Mouse (Mus musculus): Measurements from ENCODE around the gene Mrpl55. TPM values are rescaled to one million over a fixed set of nuclear protein-coding genes. Genes with fewer than 3 reads are reported as not detected.

The Mrpl55 gene
- polyA plus RNA-seq, 1 experiment from 2014 or later: 78.9 TPM

DNA sequence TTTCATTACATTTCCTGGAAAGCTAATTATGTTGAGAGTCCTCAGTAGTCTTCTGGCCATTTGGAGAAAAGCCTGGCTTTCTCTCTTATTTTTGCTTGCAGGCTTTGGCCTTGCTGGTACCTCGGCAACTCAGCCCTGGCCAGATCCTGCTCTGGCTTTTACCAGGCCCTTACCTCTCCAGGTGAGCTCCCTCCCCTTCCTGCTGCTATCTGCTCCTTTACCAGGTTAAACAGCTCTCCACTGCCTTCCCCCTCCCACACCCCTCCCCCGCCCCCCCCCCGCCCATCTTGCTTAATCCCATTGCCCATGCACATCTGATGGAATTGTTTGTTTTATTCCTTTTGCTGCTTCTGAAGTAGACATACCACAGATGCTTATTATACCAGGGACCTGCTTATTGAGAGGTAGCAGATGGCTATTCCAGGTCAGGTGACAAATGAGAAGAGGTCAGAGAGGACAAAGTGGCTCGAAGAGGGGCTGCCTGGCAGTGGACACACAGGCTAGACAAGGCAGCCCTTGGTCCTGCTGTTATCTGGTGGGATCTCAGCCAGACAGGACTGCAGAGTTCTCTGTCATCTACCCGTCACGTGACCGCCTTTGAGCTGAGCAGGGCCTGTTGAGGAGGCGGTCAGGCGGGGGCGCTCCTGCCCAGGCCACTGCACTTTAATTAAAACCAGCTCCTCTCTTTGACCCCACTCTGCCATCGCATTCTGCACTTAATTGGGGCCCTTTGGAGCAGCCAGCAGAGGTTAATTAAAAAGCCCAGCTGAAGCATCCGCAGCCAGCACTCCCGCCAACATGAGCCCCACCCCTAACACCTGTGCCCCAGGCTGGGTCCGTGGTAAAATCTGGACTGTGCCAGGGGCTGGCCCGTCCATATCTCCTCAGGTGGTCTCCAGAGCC is 36.5 kb downstream of the Mrpl55 start:
- Histone ChIP-seq H3K4me2 (no peak overlapping the region), H3K9me3 (no peaks in the 10 kb centered on the region), H3K4me1 (peaks cover 11% of the 10 kb centered on the region), H3K4me3 (no peak overlapping the region), H3K27ac (no peak overlapping the region), H3K27me3 (0 out of 2 replicates have a peak, but pooled peaks cover 10% of the 10 kb centered on the region), H3K36me3 (no peaks in the 10 kb centered on the region), H3K9ac (no peak overlapping the region)
- ATAC-seq (ENCODE audit: insufficient number of reproducible peaks, low FRiP score, low TSS enrichment, low read depth): no peak
- WGBS: 4% methylated on average over 14 of the region's 15 CpGs

GRCm38 (mm10) chr11:59239428-59239785 is 37.1 kb downstream of the Mrpl55 start:
- H3K36me3 ChIP-seq: no peaks in the 10 kb centered on the region
- no peaks in the 10 kb centered on the region for H3K9me3 ChIP-seq
- ATAC-seq (ENCODE audit: insufficient number of reproducible peaks, low FRiP score, low TSS enrichment, low read depth): no peak
- H3K9ac ChIP-seq: no peak overlapping the region
- H3K27ac ChIP-seq: no peak overlapping the region
- 28% methylated on average over 4 of the region's 4 CpGs for WGBS
- no peak overlapping the region for H3K4me3 ChIP-seq
- peaks cover 11% of the 10 kb centered on the region for H3K4me1 ChIP-seq
- H3K4me2 ChIP-seq: no peak overlapping the region
- H3K27me3 ChIP-seq: 0 out of 2 replicates have a peak, but pooled peaks cover 10% of the 10 kb centered on the region

DNA sequence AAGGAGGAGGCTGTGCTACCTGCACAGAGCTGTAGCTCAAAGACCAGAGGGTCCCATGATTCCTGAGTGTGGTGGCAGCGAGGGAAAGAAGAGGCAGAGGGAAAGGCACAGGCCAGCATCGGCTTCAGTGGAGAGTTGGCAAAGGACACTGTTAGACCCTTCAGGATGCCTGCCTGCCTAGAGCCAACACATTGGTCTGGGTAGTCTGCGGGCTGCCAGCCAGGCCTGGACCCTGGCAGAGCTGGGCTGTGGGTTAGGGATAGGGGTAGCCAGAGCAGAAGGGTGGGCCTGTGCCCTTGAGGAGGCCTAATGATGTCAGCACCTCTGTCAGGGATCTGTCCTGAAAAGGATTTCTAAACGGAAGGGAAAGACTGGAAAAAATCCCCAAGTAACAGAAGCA is 37.5 kb downstream of the Mrpl55 start:
- H3K27me3 ChIP-seq: 0 out of 2 replicates have a peak, but pooled peaks cover 10% of the 10 kb centered on the region
- H3K27ac ChIP-seq: no peak overlapping the region
- H3K9me3 ChIP-seq: no peaks in the 10 kb centered on the region
- no peaks in the 10 kb centered on the region for H3K36me3 ChIP-seq
- no peak overlapping the region for H3K9ac ChIP-seq
- no peak overlapping the region for H3K4me3 ChIP-seq
- no peak overlapping the region for H3K4me2 ChIP-seq
- WGBS: 69% methylated on average over 4 of the region's 4 CpGs
- no peak for ATAC-seq (ENCODE audit: insufficient number of reproducible peaks, low FRiP score, low TSS enrichment, low read depth)
- H3K4me1 ChIP-seq: peaks cover 11% of the 10 kb centered on the region

DNA sequence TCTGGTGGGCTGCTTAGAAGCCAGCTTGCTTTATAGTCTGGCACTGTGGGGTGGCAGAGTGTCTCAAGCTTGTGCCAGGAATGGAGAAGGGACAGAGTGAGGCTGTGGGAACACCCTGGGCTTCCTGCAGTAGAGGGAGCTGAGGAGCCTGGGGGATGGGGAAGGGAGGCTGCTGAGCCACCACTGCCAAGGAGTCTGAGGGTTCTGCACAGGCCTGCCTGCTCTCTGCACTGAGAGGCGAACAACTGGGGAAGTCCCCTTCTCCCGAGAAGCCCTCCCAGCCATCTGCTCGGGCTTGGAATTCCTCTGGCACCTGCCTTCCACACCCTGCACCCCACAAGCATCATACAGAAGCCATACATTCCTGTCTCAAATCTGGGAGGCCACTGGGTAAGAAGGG is 39.6 kb downstream of the Mrpl55 start:
- H3K27me3 ChIP-seq: 0 out of 2 replicates have a peak, but pooled peaks cover 10% of the 10 kb centered on the region
- no peaks in the 10 kb centered on the region for H3K9me3 ChIP-seq
- no peak overlapping the region for H3K4me2 ChIP-seq
- no peak overlapping the region for H3K9ac ChIP-seq
- no peaks in the 10 kb centered on the region for H3K36me3 ChIP-seq
- H3K4me1 ChIP-seq: peaks cover 11% of the 10 kb centered on the region
- H3K4me3 ChIP-seq: no peak overlapping the region
- ATAC-seq (ENCODE audit: insufficient number of reproducible peaks, low FRiP score, low TSS enrichment, low read depth): no peak
- H3K27ac ChIP-seq: no peak overlapping the region
- WGBS: 2% methylated on average over 3 of the region's 3 CpGs

GRCm38 (mm10) chr11:59243856-59244255 is 41.6 kb downstream of the Mrpl55 start:
- Histone ChIP-seq H3K4me1 (peaks cover 10% of the 10 kb centered on the region), H3K4me2 (no peak overlapping the region), H3K27me3 (peaks cover 13% of the 10 kb centered on the region; the same call in 1 of the 2 replicates), H3K36me3 (no peaks in the 10 kb centered on the region), H3K4me3 (no peak overlapping the region), H3K9ac (no peak overlapping the region), H3K27ac (no peak overlapping the region), H3K9me3 (no peaks in the 10 kb centered on the region)
- ATAC-seq (ENCODE audit: insufficient number of reproducible peaks, low FRiP score, low TSS enrichment, low read depth): no peak
- WGBS: 15% methylated on average over 6 of the region's 6 CpGs

- Histone ChIP-seq H3K27ac (no peak overlapping the region), H3K9me3 (no peaks in the 10 kb centered on the region), H3K9ac (no peak overlapping the region), H3K36me3 (no peaks in the 10 kb centered on the region), H3K4me2 (no peak overlapping the region), H3K27me3 (peaks cover 13% of the 10 kb centered on the region), H3K4me1 (no peaks in the 10 kb centered on the region), H3K4me3 (no peak overlapping the region)
- no peak for ATAC-seq (ENCODE audit: insufficient number of reproducible peaks, low FRiP score, low TSS enrichment, low read depth)
- 63% methylated on average over 10 of the region's 10 CpGs for WGBS
Observed at GRCm38 (mm10) chr11:59248101-59248500, 45.8 kb downstream of the Mrpl55 start.

Other genes with a start within 250 kb of the Mrpl55 start
- gene Hist3h2a, start 247.8 kb upstream of the Mrpl55 start, polyA plus RNA-seq (2015; fragmentation: Nextera tagmentation; extraction: Ambion mirVana): 24.8 and 26.9 TPM in 2 replicates
- 0.60 and 0.62 TPM in 2 replicates for gene Trim17, start 247.8 kb upstream of the Mrpl55 start, polyA plus RNA-seq (2015; fragmentation: Nextera tagmentation; extraction: Ambion mirVana)
- 20.4 and 23.9 TPM in 2 replicates for gene Trim11, start 224.4 kb upstream of the Mrpl55 start, polyA plus RNA-seq (2015; fragmentation: Nextera tagmentation; extraction: Ambion mirVana)
- gene Obscn, start 66.1 kb upstream of the Mrpl55 start, polyA plus RNA-seq (2015; fragmentation: Nextera tagmentation; extraction: Ambion mirVana): 2.2 and 4.5 TPM in 2 replicates
- 4.1 and 4.4 TPM in 2 replicates for gene Iba57, start 38.7 kb upstream of the Mrpl55 start, polyA plus RNA-seq (2015; fragmentation: Nextera tagmentation; extraction: Ambion mirVana)
- gene Gjc2, start 19.3 kb upstream of the Mrpl55 start, polyA plus RNA-seq (2015; fragmentation: Nextera tagmentation; extraction: Ambion mirVana): 0.32 and 0.58 TPM in 2 replicates
- 122 and 124 TPM in 2 replicates for gene Guk1, start 10.3 kb upstream of the Mrpl55 start, polyA plus RNA-seq (2015; fragmentation: Nextera tagmentation; extraction: Ambion mirVana)
- gene 2310033P09Rik, start 5.8 kb downstream of the Mrpl55 start, polyA plus RNA-seq (2015; fragmentation: Nextera tagmentation; extraction: Ambion mirVana): 25.2 and 29.5 TPM in 2 replicates
- 761 and 780 TPM in 2 replicates for gene Arf1, start 25.8 kb downstream of the Mrpl55 start, polyA plus RNA-seq (2015; fragmentation: Nextera tagmentation; extraction: Ambion mirVana)
- 3.8 and 3.9 TPM in 2 replicates for gene Wnt3a, start 88.3 kb downstream of the Mrpl55 start, polyA plus RNA-seq (2015; fragmentation: Nextera tagmentation; extraction: Ambion mirVana)
- gene Wnt9a, start 104.4 kb downstream of the Mrpl55 start, polyA plus RNA-seq (2015; fragmentation: Nextera tagmentation; extraction: Ambion mirVana): 12.1 and 14.0 TPM in 2 replicates
- gene Prss38, start 173.2 kb downstream of the Mrpl55 start, polyA plus RNA-seq (2015; fragmentation: Nextera tagmentation; extraction: Ambion mirVana): 0.12 TPM in 1 of 2 replicates, not detected in the other
- 11.2 and 11.7 TPM in 2 replicates for gene Jmjd4, start 247.6 kb downstream of the Mrpl55 start, polyA plus RNA-seq (2015; fragmentation: Nextera tagmentation; extraction: Ambion mirVana)
- gene Snap47, start 248.7 kb downstream of the Mrpl55 start, polyA plus RNA-seq (2015; fragmentation: Nextera tagmentation; extraction: Ambion mirVana): 116 and 118 TPM in 2 replicates

Data from limb, embryonic 15.5 days (tissue).